Mouse (Mus musculus): ENCODE results near the gene Dnase1l2. TPM values are rescaled to one million over a fixed set of nuclear protein-coding genes. Genes with fewer than 3 reads are reported as not detected.
"Not testable (repeated sequence)": the region's sequence is repeated elsewhere in the genome, so short reads cannot be mapped to it uniquely, and the experiment has no call there.

The Dnase1l2 gene
- polyA plus RNA-seq, 1 experiment from 2014 or later, result 1.5 TPM

DNA sequence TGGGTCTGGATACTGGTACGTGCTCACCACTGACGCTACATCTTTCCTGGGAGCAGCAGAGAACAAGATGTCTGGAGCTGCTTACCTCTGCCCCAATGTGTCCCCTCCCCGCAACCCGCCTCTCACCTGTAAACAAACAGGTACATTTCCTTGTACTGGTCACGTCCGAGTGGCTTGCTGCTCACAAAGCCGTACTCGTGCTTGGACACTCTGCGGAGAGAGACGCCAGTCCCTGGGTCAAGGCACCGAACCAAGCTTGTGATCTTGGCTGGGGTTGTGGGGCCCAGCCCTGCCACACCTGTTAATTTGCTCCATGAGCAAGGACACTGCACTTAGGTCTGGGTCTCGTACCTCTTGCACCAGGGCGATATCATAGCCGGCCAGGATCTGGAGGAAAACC is 798 bp downstream of the Dnase1l2 start:
- 80% methylated on average over 14 of the region's 14 CpGs for WGBS
- Histone ChIP-seq H3K4me3 (ENCODE audit: low read length) (no peak overlapping the region), H3K4me1 (ENCODE audit: control insufficient read depth, insufficient read depth, low read length) (no peaks in the 10 kb centered on the region), H3K9me3 (ENCODE audit: control insufficient read depth, low read length) (no peaks in the 10 kb centered on the region), H3K27ac (ENCODE audit: low read length) (no peak overlapping the region), H3K4me2 (ENCODE audit: low read depth, low read length) (no peak overlapping the region), H3K36me3 (ENCODE audit: control insufficient read depth, insufficient read depth, low read length) (peaks cover 36% of the 10 kb centered on the region), H3K27me3 (replicated peaks; ENCODE audit: control insufficient read depth, insufficient read depth, low read length) (no peaks in the 10 kb centered on the region), H3K9ac (ENCODE audit: low read depth, low read length) (no peak overlapping the region)
- peak; percentile 29 for ATAC-seq

GRCm38 (mm10) chr17:24441148-24441547 is 1.8 kb downstream of the Dnase1l2 start:
- ATAC-seq, result no peak
- H3K27ac ChIP-seq (ENCODE audit: low read length), result no peak overlapping the region
- WGBS, result 33% methylated on average over 2 of the region's 2 CpGs
- H3K4me1 ChIP-seq (ENCODE audit: control insufficient read depth, insufficient read depth, low read length), result no peaks in the 10 kb centered on the region
- no peak overlapping the region for H3K9ac ChIP-seq (ENCODE audit: low read depth, low read length)
- no peak overlapping the region for H3K4me2 ChIP-seq (ENCODE audit: low read depth, low read length)
- no peaks in the 10 kb centered on the region for H3K9me3 ChIP-seq (ENCODE audit: control insufficient read depth, low read length)
- no peak overlapping the region for H3K4me3 ChIP-seq (ENCODE audit: low read length)
- peaks cover 31% of the 10 kb centered on the region for H3K36me3 ChIP-seq (ENCODE audit: control insufficient read depth, insufficient read depth, low read length)
- H3K27me3 ChIP-seq (replicated peaks; ENCODE audit: control insufficient read depth, insufficient read depth, low read length), result no peaks in the 10 kb centered on the region

DNA sequence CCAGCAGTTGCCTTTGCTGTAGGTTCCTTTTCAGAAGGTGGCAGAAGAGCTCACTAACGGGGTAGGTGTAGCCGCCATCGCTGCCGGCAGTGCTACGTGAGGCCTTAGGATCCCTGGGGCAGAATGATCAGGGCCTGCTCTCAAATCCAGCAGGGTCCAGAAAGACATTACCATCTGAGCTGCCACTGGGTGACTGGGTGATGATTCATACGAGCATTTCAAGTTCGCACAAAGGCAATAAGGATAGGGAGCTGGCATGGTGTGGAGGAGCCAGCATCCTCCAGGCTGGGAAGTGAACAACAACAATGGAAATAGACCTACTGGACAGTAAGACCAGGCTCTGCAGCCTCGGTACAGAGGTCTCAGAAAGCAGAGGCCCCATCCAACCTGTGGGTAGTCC is 2.5 kb downstream of the Dnase1l2 start:
- no peak for ATAC-seq
- H3K27me3 ChIP-seq (replicated peaks; ENCODE audit: control insufficient read depth, insufficient read depth, low read length), result no peaks in the 10 kb centered on the region
- no peak overlapping the region for H3K4me2 ChIP-seq (ENCODE audit: low read depth, low read length)
- peaks cover 29% of the 10 kb centered on the region for H3K36me3 ChIP-seq (ENCODE audit: control insufficient read depth, insufficient read depth, low read length)
- WGBS, result 87% methylated on average over 8 of the region's 8 CpGs
- H3K4me1 ChIP-seq (ENCODE audit: control insufficient read depth, insufficient read depth, low read length), result no peaks in the 10 kb centered on the region
- H3K9ac ChIP-seq (ENCODE audit: low read depth, low read length), result no peak overlapping the region
- H3K9me3 ChIP-seq (ENCODE audit: control insufficient read depth, low read length), result no peaks in the 10 kb centered on the region
- H3K27ac ChIP-seq (ENCODE audit: low read length), result no peak overlapping the region
- no peak overlapping the region for H3K4me3 ChIP-seq (ENCODE audit: low read length)

GRCm38 (mm10) chr17:24437016-24437415 is 5.9 kb downstream of the Dnase1l2 start:
- Histone ChIP-seq H3K4me3 (ENCODE audit: low read length) (no peak overlapping the region), H3K27ac (ENCODE audit: low read length) (no peak overlapping the region), H3K36me3 (ENCODE audit: control insufficient read depth, insufficient read depth, low read length) (peaks cover 22% of the 10 kb centered on the region), H3K4me1 (ENCODE audit: control insufficient read depth, insufficient read depth, low read length) (no peaks in the 10 kb centered on the region), H3K4me2 (ENCODE audit: low read depth, low read length) (no peak overlapping the region), H3K9ac (ENCODE audit: low read depth, low read length) (no peak overlapping the region), H3K9me3 (ENCODE audit: control insufficient read depth, low read length) (no peaks in the 10 kb centered on the region), H3K27me3 (replicated peaks; ENCODE audit: control insufficient read depth, insufficient read depth, low read length) (no peaks in the 10 kb centered on the region)
- 71% methylated on average over 5 of the region's 5 CpGs for WGBS
- ATAC-seq, result 0 out of 2 replicates have a peak, but pooled peaks have one; percentile 11

DNA sequence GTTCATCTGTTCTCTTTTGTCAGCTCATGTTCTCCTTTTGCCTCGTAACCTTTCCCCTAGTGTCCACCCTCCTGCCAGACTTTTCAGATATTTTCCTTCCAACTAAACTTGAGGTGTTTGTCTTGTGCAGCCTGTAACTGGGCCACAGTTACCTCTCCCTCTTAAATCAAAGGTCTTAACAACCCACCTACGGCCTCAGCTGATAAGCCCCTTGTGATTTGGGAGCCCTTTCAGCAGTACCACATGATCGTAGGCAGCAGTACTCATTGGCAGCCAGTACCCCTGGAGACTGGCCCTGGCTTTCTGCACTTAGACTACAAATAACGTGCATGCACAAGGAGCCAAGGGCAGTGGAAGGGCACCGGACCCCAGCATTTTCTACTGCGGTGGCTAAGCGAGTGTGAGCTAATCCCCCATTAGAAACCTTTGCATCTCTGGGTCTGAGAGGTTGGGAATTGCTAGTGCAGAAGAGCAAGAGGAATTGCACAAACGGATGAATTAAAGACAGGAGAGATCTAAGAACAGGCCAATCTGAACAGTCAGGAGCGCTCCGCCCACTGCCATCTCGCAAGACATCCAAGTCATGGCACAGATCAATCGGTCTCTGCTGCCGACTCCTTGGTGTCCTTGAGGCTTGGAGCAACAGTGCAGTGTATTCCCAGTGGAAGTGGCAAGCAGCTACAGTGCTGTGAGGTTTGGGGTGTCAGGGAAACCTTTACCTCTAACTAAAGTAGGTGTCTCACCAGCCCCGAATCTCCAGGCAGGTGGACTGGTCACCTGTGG is 13.5 kb downstream of the Dnase1l2 start:
- no peaks in the 10 kb centered on the region for H3K27me3 ChIP-seq (replicated peaks; ENCODE audit: control insufficient read depth, insufficient read depth, low read length)
- no peak overlapping the region for H3K4me3 ChIP-seq (ENCODE audit: low read length)
- no peak overlapping the region for H3K4me2 ChIP-seq (ENCODE audit: low read depth, low read length)
- H3K4me1 ChIP-seq (ENCODE audit: control insufficient read depth, insufficient read depth, low read length), result 0 out of 2 replicates have a peak, but pooled peaks cover 11% of the 10 kb centered on the region
- 79% methylated on average over 14 of the region's 14 CpGs for WGBS
- H3K27ac ChIP-seq (ENCODE audit: low read length), result no peak overlapping the region
- no peak for ATAC-seq
- H3K9ac ChIP-seq (ENCODE audit: low read depth, low read length), result no peak overlapping the region
- H3K36me3 ChIP-seq (ENCODE audit: control insufficient read depth, insufficient read depth, low read length), result peaks cover 6% of the 10 kb centered on the region
- H3K9me3 ChIP-seq (ENCODE audit: control insufficient read depth, low read length), result no peaks in the 10 kb centered on the region

GRCm38 (mm10) chr17:24427170-24427557 is 15.7 kb downstream of the Dnase1l2 start:
- ATAC-seq, result 0 out of 2 replicates have a peak, but pooled peaks have one; percentile 21
- peak overlapping the region; percentile 98 for H3K27ac ChIP-seq (ENCODE audit: low read length)
- 3% methylated on average over 8 of the region's 8 CpGs for WGBS

GRCm38 (mm10) chr17:24426471-24427169 is 16.3 kb downstream of the Dnase1l2 start, which contains the start of gene Eci1:
Gene Eci1 (plus strand): TSS chr17:24426641.
- Histone ChIP-seq H3K4me2 (ENCODE audit: low read depth, low read length) (peak within 1 kb of the TSS; percentile 59), H3K4me1 (ENCODE audit: control insufficient read depth, insufficient read depth, low read length) (0 out of 2 replicates have a peak, but pooled peaks cover 11% of the 10 kb centered on the region), H3K27me3 (replicated peaks; ENCODE audit: control insufficient read depth, insufficient read depth, low read length) (no peaks in the 10 kb centered on the region), H3K4me3 (ENCODE audit: low read length) (peak within 1 kb of the TSS; percentile 85), H3K9ac (ENCODE audit: low read depth, low read length) (peak within 1 kb of the TSS; percentile 97), H3K27ac (ENCODE audit: low read length) (peak within 1 kb of the TSS; percentile 98), H3K9me3 (ENCODE audit: control insufficient read depth, low read length) (no peaks in the 10 kb centered on the region), H3K36me3 (ENCODE audit: control insufficient read depth, insufficient read depth, low read length) (peaks cover 17% of the 10 kb centered on the region)
- 0% methylated on average over 48 of the region's 48 CpGs for WGBS
- peak; percentile 98 for ATAC-seq

More at GRCm38 (mm10) chr17:24427170-24427557, 15.7 kb downstream of the Dnase1l2 start:
- Histone ChIP-seq H3K4me2 (ENCODE audit: low read depth, low read length) (peak overlapping the region; percentile 59), H3K4me3 (ENCODE audit: low read length) (peak overlapping the region; percentile 85), H3K9ac (ENCODE audit: low read depth, low read length) (peak overlapping the region; percentile 97), H3K4me1 (ENCODE audit: control insufficient read depth, insufficient read depth, low read length) (0 out of 2 replicates have a peak, but pooled peaks cover 11% of the 10 kb centered on the region), H3K27me3 (replicated peaks; ENCODE audit: control insufficient read depth, insufficient read depth, low read length) (no peaks in the 10 kb centered on the region), H3K9me3 (ENCODE audit: control insufficient read depth, low read length) (no peaks in the 10 kb centered on the region), H3K36me3 (ENCODE audit: control insufficient read depth, insufficient read depth, low read length) (peaks cover 17% of the 10 kb centered on the region)

DNA sequence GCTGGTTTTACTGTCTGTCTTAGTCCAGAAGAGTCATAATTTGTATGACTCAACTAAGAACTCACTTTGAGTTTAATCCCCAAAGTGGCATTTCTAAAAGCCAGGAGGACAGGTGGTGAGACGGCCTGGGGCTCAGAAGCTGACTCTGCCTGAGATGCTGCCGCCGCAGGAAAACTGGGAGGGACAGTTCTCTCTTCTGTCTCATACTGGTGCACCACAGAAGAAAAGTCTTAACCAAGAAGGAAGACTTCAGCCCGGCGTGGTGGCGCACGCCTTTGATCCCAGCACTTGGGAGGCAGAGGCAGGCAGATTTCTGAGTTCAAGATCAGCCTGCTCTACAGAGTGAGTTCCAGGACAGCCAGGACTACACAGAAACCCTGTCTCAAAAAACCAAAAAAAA is 17.0 kb downstream of the Dnase1l2 start:
- H3K27ac ChIP-seq (ENCODE audit: low read length), result peak overlapping the region; percentile 98
- H3K4me1 ChIP-seq (ENCODE audit: control insufficient read depth, insufficient read depth, low read length), result 0 out of 2 replicates have a peak, but pooled peaks cover 11% of the 10 kb centered on the region
- no peaks in the 10 kb centered on the region for H3K9me3 ChIP-seq (ENCODE audit: control insufficient read depth, low read length)
- no peak overlapping the region for H3K4me3 ChIP-seq (ENCODE audit: low read length)
- no peaks in the 10 kb centered on the region for H3K27me3 ChIP-seq (replicated peaks; ENCODE audit: control insufficient read depth, insufficient read depth, low read length)
- H3K9ac ChIP-seq (ENCODE audit: low read depth, low read length), result no peak overlapping the region
- peak overlapping the region; percentile 59; the same call in 1 of the 2 replicates for H3K4me2 ChIP-seq (ENCODE audit: low read depth, low read length)
- peak; percentile 1; the same call in 1 of the 2 replicates for ATAC-seq
- WGBS, result 82% methylated on average over 7 of the region's 7 CpGs
- H3K36me3 ChIP-seq (ENCODE audit: control insufficient read depth, insufficient read depth, low read length), result peaks cover 19% of the 10 kb centered on the region

GRCm38 (mm10) chr17:24425326-24425725 is 17.6 kb downstream of the Dnase1l2 start:
- H3K27me3 ChIP-seq (replicated peaks; ENCODE audit: control insufficient read depth, insufficient read depth, low read length); H3K9me3 ChIP-seq (ENCODE audit: control insufficient read depth, low read length); H3K27ac ChIP-seq (ENCODE audit: low read length); ATAC-seq; H3K4me3 ChIP-seq (ENCODE audit: low read length); H3K4me2 ChIP-seq (ENCODE audit: low read depth, low read length); H3K9ac ChIP-seq (ENCODE audit: low read depth, low read length): not testable (repeated sequence)
- WGBS, result 89% methylated on average over 5 of the region's 8 CpGs
- H3K4me1 ChIP-seq (ENCODE audit: control insufficient read depth, insufficient read depth, low read length), result 0 out of 2 replicates have a peak, but pooled peaks cover 11% of the 10 kb centered on the region
- peaks cover 21% of the 10 kb centered on the region for H3K36me3 ChIP-seq (ENCODE audit: control insufficient read depth, insufficient read depth, low read length)
